Mouse (Mus musculus): ENCODE measurements around the gene 4931409K22Rik.
"Not testable (repeated sequence)": the region's sequence is repeated elsewhere in the genome, so short reads cannot be mapped to it uniquely, and the experiment has no call there.

4931409K22Rik gene

DNA sequence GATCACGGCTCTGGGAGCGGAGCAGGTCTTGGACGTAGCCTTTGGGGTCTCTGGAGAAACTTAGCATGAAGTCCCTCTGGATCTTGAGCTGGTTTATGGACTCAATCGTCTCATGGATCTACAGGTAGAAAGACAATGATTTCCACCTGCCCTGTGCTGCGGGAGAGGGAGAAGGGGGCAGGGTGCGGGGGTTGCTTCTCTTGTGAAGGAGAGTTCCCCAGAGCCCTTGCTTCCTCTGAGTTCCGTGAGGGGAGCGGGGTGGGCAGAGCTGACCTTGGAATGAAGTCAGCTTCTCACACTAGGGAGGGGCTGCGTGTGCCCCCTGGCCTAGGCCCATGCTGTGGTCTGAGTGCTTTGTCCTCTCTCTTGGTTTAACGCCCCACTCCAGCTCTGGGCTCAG lies 36.6 kb upstream of the 4931409K22Rik start:
- DNase-seq (ENCODE audit: low spot score), result no peak

DNA sequence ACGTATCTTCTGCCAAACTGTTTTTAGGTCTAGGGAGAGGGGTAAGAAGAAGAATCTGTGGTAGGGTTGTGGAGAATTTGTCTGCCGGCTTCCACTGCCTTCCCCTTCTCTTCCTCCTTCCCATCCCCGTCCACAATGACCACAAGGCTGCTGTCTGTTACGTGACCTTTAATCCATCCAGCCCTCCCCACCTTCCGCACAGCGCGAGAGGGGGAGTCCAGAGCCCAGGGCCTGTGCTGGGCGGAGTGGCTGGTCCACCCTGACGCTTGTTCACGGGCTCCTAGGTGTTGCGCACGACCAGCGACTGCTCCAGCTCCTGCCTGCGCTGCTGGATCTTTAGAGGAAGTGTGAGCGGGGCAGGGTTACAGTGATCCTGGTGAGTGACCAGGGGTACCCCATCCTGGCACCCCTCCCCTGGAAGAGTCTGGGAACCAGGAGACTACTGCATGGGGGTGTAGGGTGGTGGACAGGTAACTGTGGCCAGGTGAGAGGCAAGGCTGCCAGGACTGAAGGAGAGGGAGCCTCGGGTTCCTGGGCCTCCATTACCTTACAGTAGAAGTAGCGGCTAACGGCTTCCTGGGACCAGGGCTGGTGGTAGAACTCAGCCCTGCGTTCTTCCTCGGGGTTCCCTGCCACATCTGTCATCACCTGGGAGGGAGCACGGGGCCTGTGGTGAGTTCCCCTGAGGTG lies 36.0 kb upstream of the 4931409K22Rik start:
- DNase-seq (ENCODE audit: low spot score), result no peak

DNA sequence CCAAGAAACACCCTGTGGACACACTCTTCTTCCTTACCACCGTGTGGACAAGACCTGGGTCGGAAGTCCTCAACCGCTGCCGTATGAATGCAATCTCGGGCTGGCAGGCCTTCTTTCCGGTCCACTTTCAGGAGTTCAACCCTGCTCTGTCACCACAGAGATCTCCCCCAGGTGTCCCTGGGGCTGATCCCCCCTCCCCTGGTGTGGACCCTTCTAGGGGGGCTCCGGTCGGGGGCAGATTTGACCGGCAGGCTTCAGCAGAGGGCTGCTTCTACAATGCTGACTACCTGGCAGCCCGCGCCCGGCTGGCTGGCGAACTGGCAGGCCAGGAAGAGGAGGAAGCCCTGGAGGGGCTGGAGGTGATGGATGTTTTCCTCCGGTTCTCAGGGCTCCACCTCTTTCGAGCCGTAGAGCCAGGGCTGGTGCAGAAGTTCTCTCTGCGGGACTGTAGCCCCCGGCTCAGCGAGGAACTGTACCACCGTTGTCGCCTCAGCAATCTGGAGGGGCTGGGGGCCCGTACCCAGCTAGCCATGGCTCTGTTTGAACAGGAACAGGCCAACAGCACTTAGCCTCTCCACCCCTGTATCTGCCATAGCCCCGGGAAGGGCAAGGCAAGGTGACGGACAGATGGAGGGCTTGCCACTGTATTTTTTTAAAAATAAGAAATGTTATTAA lies 35.3 kb upstream of the 4931409K22Rik start:
- no peak for DNase-seq (ENCODE audit: low spot score)

DNA sequence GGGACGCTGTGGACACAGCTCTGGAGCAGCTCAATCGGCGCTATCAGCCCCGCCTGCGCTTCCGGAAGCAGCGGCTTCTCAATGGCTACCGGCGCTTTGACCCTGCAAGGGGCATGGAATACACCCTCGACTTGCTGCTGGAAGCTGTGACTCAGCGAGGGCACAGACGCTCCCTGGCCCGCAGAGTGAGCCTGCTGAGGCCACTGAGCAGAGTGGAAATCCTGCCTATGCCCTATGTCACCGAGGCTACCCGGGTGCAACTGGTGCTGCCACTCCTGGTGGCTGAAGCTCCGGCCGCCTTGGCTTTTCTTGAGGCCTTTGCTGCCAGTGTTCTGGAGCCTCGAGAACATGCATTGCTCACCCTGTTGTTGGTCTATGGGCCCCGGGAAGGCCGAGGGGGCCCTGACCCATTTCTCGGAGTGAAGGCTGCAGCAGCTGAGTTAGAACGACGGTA lies 34.7 kb upstream of the 4931409K22Rik start:
- no peak for DNase-seq (ENCODE audit: low spot score)

DNA sequence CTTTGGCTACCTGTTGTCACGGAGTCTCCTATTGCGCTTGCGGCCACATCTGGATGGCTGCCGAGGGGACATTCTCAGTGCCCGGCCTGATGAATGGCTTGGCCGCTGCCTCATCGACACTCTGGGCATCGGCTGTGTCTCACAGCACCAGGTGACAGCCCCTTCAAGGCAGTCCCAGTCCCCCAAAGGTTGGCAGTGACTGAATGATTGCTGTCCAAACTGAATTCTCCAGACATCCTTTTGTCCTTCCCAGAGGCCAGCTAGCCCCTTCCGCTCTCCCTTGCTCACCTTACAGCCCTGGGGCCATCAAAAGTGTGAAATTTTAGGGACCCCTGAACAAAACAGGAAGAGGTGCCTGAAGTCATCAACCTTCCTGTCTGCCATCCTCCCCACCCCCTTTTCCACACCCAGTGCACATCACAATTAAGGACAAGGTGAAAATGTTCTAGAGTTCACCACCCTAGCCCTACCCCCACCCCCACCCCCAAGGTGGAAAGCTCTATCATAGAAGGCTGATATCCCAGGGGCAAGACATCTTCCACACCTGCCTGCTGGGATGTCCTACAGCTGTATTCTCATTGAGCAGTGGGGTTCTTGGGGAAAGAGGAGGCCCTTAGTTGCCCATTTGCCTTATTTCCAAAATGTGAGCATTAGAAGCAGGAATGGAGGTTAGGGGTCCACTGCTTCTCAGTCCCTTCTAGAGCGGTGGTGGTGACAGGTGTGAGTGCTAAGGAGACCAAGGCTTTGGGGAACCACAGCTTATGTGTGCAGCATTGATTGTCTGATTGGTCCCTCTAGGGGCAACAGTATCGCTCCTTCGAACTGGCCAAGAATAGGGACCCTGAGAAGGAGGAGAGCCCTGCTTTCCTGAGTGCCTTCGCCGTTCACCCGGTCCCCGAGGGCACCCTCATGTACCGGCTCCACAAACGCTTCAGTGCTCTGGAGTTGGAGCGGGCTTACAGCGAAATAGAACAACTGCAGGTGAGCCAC lies 33.2 kb upstream of the 4931409K22Rik start:
- DNase-seq (ENCODE audit: low spot score), result no peak

DNA sequence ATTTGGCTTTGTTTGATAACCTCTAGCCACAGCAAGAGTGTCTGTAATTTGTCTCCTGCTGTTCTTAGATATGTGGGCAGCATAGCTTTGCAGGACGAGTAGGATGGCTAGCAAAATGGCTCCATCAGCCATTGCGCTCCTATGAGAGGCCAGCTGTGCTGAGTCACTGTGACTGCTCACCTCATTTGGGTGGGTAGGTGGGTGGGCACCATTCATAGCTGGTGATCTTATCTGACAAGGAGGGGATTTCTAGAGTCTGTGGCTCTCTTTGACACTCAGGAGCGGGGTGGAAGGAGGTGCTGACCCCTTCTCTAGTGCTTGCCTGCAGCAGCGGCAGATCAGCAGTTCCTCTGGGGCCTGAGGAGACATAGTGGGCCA lies 30.6 kb upstream of the 4931409K22Rik start:
- DNase-seq (ENCODE audit: low spot score), result no peak

DNA sequence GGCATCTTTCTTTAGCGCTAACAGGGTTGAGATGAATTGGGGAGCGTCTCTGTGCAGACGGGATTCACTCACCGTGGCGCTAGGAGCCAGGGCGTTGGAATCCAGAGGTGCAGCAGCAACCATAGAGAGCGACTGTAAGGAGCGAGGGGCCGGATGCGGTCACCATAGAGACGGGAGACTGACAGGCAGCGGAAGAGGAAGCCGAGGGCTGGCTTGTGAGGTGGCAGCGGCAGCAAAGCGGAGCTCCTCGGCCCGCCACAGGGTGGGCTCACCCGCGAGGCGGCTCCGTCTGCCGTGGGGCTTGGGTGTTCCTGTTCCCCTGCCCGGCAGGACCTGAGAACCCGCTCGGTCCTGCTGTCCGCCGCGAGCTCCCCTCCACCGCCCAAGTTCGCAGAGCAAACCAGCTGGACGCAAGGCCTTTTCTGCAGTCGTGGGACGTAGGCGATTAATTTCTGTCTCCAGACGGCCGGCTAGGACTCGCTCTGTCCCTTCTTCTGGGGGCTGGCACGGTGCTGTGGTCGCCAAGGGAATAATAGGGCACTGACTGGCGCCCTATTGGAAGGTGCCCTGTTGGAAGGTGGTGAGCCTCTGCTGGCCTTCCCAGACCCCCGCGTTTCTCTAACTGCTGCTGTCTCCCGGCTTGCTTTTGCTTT lies 30.1 kb upstream of the 4931409K22Rik start, which contains the start of gene Chpf2:
Chpf2 (plus strand) TSS at position 195 of the 653 bp plus-strand sequence.
- DNase-seq (ENCODE audit: low spot score), result peak; percentile 58

DNA sequence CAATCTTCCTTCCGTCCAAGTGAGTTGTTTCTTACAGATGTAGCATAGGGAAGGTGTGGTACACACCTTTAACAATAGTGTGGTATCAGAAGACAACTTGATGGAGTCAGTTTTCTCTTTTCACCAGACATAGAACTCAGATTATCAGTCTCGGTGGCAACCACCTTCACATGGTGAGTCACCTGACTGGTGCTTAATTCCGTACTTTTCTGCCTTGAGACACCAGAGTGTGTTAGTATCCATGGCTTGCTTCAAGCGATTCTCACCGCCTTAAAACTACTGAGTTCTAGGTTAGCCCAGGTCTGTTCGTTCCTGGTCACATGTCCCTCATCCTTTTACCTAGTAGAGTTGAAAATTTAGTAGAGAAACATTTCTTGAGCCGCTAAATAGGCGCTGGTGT lies 29.5 kb upstream of the 4931409K22Rik start:
- DNase-seq (ENCODE audit: low spot score), result no peak

DNA sequence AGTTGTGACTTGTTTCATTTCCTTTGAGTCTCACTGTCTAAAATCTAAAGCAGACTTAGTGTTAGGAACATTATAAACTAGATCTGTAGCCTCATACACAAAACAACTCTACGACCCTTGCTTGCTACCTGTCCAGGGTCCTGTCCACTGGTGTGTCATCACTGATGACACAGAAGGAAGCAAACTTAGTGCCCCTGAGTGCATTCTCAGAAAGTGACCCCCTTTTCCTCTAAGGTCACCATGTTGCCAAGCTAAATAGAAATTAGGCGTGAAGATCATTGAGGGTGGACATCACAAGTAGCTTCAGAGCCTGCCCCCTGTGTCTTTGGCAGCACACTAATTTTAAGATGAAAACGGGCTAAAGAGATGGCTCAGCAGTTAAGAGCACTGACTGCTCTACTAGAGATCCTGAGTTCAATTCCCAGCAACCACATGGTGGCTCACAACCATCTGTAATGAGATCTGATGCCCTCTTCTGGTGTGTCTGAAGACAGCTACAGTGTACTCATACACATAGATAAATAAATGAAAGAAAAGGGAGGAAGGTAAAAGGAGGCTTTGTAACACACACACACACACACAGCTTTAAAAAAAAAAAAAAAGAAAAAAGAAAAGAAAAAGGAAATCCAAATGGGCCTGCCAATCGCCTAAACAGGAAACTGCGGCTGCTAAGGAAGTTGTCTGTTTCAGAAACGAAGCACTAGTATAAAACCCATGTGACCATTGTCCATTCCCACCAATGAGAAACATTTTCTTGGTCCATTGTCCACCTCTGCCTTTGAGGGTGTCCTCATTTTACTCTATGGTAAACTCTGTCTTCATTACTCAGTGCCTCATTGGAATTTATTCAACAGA lies 21.7 kb upstream of the 4931409K22Rik start:
- DNase-seq (ENCODE audit: low spot score), result no peak

DNA sequence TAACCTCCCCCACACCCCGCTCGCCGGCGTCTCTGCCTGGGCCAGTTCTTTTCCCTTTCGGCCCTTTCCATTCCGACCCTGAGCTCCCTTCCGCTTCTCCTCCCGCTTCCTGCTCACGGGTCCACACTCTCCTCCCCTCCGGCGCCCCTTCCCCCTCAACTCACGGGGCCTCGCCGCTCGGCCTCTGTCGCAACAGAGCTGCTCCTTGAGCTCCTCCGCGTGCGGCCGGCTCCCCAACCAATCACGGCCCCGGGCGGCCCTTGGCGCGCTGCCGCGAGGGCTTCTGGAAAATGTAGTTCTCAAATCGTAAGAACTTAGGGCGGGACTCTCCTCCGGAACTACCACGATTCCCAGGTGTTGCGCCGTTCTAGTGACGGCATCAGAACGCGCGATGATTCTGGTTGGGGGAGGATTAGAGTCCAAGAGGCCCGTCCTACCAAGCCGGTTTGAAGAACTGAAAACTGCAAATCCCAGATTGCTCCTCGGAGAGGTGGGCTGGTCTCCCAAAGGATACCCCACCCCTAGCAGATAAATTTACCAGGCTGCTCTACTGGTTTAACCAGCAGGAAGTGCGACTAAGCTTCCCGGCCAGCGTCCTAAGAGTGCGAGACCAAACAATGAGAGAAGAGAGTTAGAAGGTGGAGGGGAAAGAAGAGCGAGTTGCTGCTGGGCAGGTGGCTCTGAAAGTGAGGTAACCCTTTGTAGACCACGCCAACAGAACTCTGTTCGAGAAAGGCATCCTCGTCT lies 20.7 kb upstream of the 4931409K22Rik start, which contains the start of gene Abcf2:
Abcf2 (minus strand) TSS at position 285 of the 747 bp plus-strand sequence.
- DNase-seq (ENCODE audit: low spot score), result peak; percentile 100

DNA sequence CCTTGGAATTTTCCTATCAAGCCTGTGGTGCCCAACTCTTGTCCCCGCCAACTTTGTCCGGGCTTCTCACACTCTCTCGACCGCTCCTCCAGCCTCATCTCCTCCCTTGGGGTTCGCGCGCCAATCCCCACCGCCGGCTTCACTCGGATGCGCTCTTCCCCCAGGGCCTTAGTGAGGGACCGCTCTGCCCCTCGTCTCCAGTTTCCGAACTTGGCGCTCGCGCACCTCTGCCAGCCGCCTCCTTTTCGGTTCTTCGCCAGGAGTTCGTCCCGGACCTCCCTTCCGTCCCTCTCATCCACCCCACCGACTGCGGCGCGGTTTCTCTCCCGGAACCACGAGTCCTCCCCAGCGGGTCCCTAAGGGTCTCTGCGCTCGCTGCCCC lies 20.2 kb upstream of the 4931409K22Rik start:
- no peak for DNase-seq (ENCODE audit: low spot score)

DNA sequence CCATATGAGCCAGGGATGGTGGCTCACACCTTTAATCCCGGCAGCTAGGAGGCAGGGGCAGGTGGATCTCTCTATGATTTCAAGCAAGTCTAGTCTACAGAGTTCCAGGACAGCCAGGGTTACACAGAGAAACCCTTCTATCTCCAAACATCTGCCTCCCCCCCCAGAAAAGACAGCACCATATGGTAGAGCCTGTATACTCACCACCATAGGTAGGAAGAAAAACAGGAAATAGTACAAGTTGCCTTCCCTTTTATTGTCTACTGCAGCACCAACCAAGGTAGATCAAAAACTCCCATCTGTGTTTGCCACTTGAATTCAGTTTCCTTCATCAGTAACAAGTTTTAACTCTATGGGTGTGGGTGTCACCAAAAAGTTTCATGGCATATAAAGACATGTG lies 19.3 kb upstream of the 4931409K22Rik start:
- DNase-seq (ENCODE audit: low spot score), result no peak

DNA sequence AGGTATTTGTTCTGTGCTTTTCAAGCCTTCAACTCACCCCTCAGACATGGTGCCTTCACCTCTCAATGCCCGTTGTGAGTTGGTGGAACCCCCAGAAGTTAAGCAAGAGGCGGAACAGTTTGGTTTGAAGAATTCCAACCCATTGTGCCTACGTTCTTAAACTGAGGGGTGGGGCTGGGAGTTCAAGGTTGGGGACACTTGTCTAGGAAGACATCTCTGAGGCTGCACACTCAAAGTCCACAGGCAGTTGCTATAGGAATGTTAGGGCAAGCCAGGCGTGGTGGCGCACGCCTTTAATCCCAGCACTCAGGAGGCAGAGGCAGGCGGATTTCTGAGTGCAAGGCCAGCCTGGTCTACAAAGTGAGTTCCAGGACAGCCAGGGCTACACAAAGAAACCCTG lies 1.3 kb downstream of the 4931409K22Rik start:
- not testable (repeated sequence) for DNase-seq (ENCODE audit: low spot score)

DNA sequence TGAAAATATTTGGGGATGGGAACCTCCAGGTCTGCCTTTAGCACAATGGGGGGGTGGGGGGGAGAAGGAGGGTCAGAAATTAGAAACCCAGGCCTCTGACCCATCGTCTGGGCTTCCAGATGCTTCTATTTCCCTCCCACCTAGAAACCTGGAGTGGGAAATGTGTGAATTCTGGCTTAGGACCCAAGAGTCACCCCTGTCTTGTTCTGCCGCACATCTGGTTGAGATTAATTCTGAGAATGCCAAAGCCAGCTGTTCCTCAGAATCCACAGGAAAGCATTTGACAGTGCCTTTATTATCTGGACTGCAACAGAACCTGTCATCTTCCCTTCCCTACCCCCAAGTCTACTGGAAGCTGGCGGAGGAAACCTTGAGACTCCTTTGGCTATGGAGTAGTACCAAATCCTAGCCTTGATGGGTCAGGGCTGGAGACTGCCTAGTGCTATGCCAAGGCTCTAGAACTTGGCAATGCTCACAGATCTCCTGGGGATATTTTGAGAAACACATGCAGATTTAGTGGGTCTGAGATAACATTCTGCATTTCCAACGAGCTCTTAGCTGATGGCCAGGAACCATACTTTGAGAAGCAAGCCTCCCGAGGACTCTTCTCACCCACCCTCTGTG lies 2.9 kb downstream of the 4931409K22Rik start:
- DNase-seq (ENCODE audit: low spot score), result no peak

DNA sequence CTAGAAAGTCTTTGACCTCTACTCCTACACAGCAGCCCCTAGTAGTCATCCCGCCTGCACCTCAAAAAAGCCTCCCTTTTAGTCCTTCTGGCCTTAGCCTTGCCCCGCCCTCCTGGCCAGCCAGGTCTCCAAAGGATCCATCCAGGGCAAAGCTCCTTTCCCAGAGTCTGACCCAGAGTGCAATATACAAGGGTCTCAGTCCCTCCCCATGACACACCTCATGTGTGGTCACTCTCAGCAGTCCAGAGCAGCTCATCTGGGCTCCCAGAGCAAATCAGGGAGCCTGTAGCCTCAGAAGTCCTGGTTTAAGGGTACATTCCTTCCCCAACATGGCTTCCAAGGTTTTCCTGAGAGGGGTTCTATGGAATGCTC lies 5.3 kb downstream of the 4931409K22Rik start:
- no peak for DNase-seq (ENCODE audit: low spot score)

DNA sequence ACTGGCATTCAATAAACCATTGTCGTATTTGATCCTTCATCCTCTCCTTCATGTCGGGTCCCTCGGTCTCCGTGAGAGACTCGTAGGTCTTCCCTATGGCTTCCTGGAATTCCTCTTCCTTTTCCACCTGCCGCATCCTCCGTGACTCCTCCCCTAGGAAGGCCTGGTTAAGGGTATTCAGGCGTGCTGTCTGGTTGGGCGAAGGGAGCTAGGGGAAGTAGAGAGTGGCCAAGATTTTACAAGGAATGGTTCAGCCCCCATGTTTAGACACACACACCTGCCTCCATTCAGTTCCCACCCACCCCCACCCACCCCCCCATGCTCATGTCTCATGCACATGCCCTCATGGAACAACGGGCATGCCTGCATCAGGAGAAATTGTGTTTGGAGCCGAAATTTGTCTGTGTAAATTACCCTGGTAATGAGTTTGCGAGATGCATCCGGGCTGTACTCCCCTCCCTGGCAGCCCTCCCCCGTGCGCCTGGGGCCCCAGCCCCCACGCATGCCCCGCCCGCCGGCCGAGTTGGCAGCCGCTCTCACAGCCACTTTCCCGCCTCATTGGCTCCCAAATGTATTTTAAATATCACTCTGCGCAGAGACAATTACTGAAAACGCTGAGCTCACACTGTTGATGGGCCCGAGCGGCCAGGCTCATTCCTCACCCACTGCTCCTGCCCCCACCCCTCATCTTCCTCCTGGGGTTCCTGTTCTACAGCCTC lies 5.9 kb downstream of the 4931409K22Rik start:
- peak; percentile 59 for DNase-seq (ENCODE audit: low spot score)

DNA sequence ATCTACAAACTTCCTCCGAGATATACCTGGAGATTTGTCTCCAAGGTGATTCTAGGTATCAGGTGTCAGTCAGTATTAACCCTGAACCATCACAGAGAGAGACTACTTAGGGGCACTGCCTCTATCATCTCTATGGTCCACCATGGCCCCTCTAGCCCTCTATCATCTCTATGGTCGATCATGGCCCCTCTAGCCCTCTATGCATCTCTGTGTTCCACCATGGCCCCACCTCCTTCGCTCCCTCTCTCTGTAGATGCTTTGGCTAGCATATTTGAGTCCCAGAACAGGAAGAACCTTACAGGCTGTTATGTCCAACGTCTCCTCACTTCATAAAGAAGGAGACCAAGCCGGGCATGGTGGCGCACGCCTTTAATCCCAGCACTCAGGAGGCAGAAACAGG lies 14.0 kb downstream of the 4931409K22Rik start:
- no peak for DNase-seq (ENCODE audit: low spot score)

DNA sequence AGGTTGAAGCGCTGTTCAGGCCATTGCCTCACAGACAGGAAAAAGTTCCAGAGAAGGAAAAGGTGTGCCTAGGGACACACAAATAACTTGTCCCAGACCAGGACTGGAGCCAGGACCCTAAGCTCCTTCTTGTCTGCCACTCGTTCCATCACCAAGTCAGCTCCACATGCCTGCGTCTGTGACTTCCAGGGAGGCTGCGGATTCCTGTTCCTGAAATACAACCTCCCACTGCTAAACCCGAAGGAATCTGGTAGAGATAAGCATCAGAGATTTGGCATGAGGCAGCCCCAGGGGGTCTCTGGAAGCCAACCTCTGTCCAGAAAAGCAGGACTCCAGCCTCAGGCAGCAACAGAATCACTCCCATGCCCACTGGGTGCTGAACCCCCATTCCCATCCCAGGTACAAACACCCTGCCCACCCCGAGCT lies 15.5 kb downstream of the 4931409K22Rik start:
- no peak for DNase-seq (ENCODE audit: low spot score)

Measured in ovary, postnatal 14 days (tissue).